Mouse (Mus musculus) gastrocnemius, postnatal 14 days (tissue): ENCODE results near the gene Eps15. TPM values are rescaled to one million over a fixed set of nuclear protein-coding genes. Genes with fewer than 3 reads are reported as not detected.

Source experiments
- DNase-seq: peaks from one replicate; pipeline ENCODE4 v3.0.0; 2021; ENCODE audit warnings: mixed read lengths
- intact Hi-C: fragments of 180-260 bp; cut with DNase I; formaldehyde crosslinking; loops from one replicate; pipeline ENCODE4 v1.15.1; 2025; ENCODE audit warnings: low total_unique reads
- total RNA-seq, 2 experiments: library from RNA; stranded (reverse); gene quantifications; 2 replicates each; pipeline ENCODE4 v1.2.3; 2021

Gene Eps15
- total RNA-seq, 2 experiments from 2014 or later, result 39.2 to 48.1 TPM

- DNase-seq, result no peak
- intact Hi-C loops, result no loop called here
Observed at GRCm38 (mm10) chr4:109421608-109422007, 141.5 kb downstream of the Eps15 start.

- intact Hi-C loops, result no loop called here
Observed at GRCm38 (mm10) chr4:109422436-109422835, 142.4 kb downstream of the Eps15 start.

GRCm38 (mm10) chr4:109423438-109423837 is 143.4 kb downstream of the Eps15 start:
- intact Hi-C loops, result no loop called here
- no peak for DNase-seq

More at GRCm38 (mm10) chr4:109422436-109422835, 142.4 kb downstream of the Eps15 start:
- DNase-seq, result no peak

- intact Hi-C loops, result no loop called here
Observed at GRCm38 (mm10) chr4:109427058-109427457, 147.0 kb downstream of the Eps15 start.

GRCm38 (mm10) chr4:109430250-109430649 is 150.2 kb downstream of the Eps15 start:
- no peak for DNase-seq
- intact Hi-C loops, result no loop called here

More at GRCm38 (mm10) chr4:109427058-109427457, 147.0 kb downstream of the Eps15 start:
- DNase-seq, result no peak

- intact Hi-C loops, result no loop called here
- DNase-seq, result peak; percentile 57
Observed at GRCm38 (mm10) chr4:109430854-109431253, 150.8 kb downstream of the Eps15 start.

- no peak for DNase-seq
- intact Hi-C loops, result no loop called here
Observed at GRCm38 (mm10) chr4:109432668-109433375, 152.8 kb downstream of the Eps15 start.

GRCm38 (mm10) chr4:109433641-109434040 is 153.6 kb downstream of the Eps15 start:
- peak; percentile 52 for DNase-seq
- intact Hi-C loops, result no loop called here

- intact Hi-C loops, result no loop called here
- no peak for DNase-seq
Observed at GRCm38 (mm10) chr4:109434256-109434655, 154.2 kb downstream of the Eps15 start.

Other genes starting within 250 kb of the Eps15 start
- gene Osbpl9, start 78.0 kb upstream of the Eps15 start, total RNA-seq, result 100 to 1,000 TPM in 1 of 2 experiments, 10 to 100 TPM in 1; 76.2 to 100 TPM
- under 1 TPM in 1 of 2 experiments, not detected in 1; 0.12 TPM for gene Calr4, start 45.8 kb upstream of the Eps15 start, total RNA-seq
- under 1 TPM; 0.25 to 0.44 TPM for gene Ttc39a, start 126.4 kb downstream of the Eps15 start, total RNA-seq
- gene Rnf11, start 204.5 kb downstream of the Eps15 start, total RNA-seq, result 10 to 100 TPM; 84.3 to 86.8 TPM